Mouse (Mus musculus) lung, postnatal 0 days (tissue): ENCODE data around the gene Olfr329-ps. TPM values are rescaled to one million over a fixed set of nuclear protein-coding genes. Genes with fewer than 3 reads are reported as not detected.
A peak's percentile ranks its signal among the peaks of the same experiment; 100 is the strongest.

Source experiments
- ATAC-seq: fragments of 200-750 bp; cut with Nextera tagmentation; 2 replicates; pipeline ENCODE4 v1.8.0; 2017; ENCODE audit warnings: moderate library complexity
- DNase-seq: peaks from one replicate; pipeline ENCODE4 v3.0.0-alpha.2; 2016; ENCODE audit warnings: low spot score
- H3K27ac ChIP-seq: fragments of 300-500 bp; sonication (generic); 2 replicates; pipeline ENCODE4 v1.5.1; 2014; ENCODE audit warnings: antibody characterized with exemption, mild to moderate bottlenecking, low read length, mixed read lengths
- H3K27me3 ChIP-seq: fragments of 300-500 bp; sonication (generic); replicated peaks from 2 replicates; pipeline ENCODE4 v1.6.1; 2014; ENCODE audit warnings: low read length, mixed read lengths; ENCODE audit not compliant: insufficient read depth
- H3K36me3 ChIP-seq: fragments of 300-500 bp; sonication (generic); 2 replicates; pipeline ENCODE4 v1.6.1; 2014; ENCODE audit warnings: low read length, mixed read lengths; ENCODE audit not compliant: insufficient read depth
- H3K4me1 ChIP-seq: fragments of 300-500 bp; sonication (generic); 2 replicates; pipeline ENCODE4 v1.6.1; 2014; ENCODE audit warnings: antibody characterized with exemption, low read depth, low read length, mixed read lengths; ENCODE audit not compliant: insufficient read depth
- H3K4me2 ChIP-seq: fragments of 300-500 bp; sonication (generic); replicated peaks from 2 replicates; pipeline ENCODE4 v1.6.1; 2014; ENCODE audit warnings: low read depth, mild to moderate bottlenecking, low read length, moderate library complexity, mixed read lengths
- H3K4me3 ChIP-seq: fragments of 300-500 bp; sonication (generic); 2 replicates; pipeline ENCODE4 v1.5.1; 2014; ENCODE audit warnings: low read depth, low read length
- H3K9ac ChIP-seq: fragments of 300-500 bp; sonication (generic); replicated peaks from 2 replicates; pipeline ENCODE4 v1.6.1; 2014; ENCODE audit warnings: low read depth, mild to moderate bottlenecking
- H3K9me3 ChIP-seq: fragments of 300-500 bp; sonication (generic); 2 replicates; pipeline ENCODE4 v1.6.1; 2016; ENCODE audit warnings: low read length, mixed read lengths
- CTCF ChIP-seq: IDR thresholded peaks from 2 replicates; pipeline ENCODE4 v1.5.1; 2016; ENCODE audit warnings: antibody characterized with exemption, mild to moderate bottlenecking
- EP300 ChIP-seq: IDR thresholded peaks from 2 replicates; pipeline ENCODE4 v1.6.1; 2016; ENCODE audit warnings: antibody characterized with exemption, mild to moderate bottlenecking, control low read depth
- WGBS: fragments of 180-500 bp; shearing (Covaris S2); extraction: QIAGEN DNeasy Blood & Tissue Kit; methylation state at CpG from one replicate; pipeline ENCODE4 v1.1.7; 2014; 5-methylcytosine and 5-hydroxymethylcytosine counted together
- polyA plus RNA-seq: library from polyadenylated mRNA; unstranded; fragments of >200 nt; fragmentation: Nextera tagmentation; extraction: Ambion mirVana; gene quantifications from 2 replicates; pipeline ENCODE4 v1.2.1, GENCODE M21; 2015

Gene Olfr329-ps
- not detected in 2 replicates for polyA plus RNA-seq

DNA sequence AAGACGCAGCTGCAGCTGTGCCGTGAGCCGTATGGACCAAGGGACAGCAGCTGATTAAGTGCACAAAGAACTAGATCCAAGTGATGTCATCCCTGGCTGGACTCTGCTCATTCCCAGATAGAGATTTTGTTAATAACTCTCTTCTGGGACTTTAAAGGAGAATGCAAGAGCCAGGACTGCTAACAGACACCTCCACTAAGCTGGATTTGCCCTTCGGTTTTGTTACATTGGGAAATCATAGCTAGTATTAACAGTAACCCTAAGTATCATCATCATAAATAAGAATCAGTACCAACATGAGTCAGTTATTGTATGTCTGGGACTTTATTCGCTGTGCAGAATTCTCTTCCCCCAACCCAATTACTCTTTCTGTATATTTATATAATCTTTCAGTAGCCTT, at the start of gene Olfr329-ps:
Gene Olfr329-ps (minus strand): TSS at position 101 of the 400 bp plus-strand sequence.
- WGBS = 73% methylated on average over 5 of the region's 5 CpGs
- Histone ChIP-seq H3K27ac (no peak within 1 kb of the TSS), H3K36me3 (no peaks in the 10 kb centered on the region), H3K4me1 (no peaks in the 10 kb centered on the region), H3K9ac (no peak within 1 kb of the TSS), H3K4me3 (no peak within 1 kb of the TSS), H3K9me3 (no peaks in the 10 kb centered on the region), H3K4me2 (no peak within 1 kb of the TSS), H3K27me3 (no peaks in the 10 kb centered on the region)
- no peak for ATAC-seq
- TF ChIP-seq EP300 (no peak), CTCF (no peak)
- DNase-seq = no peak

DNA sequence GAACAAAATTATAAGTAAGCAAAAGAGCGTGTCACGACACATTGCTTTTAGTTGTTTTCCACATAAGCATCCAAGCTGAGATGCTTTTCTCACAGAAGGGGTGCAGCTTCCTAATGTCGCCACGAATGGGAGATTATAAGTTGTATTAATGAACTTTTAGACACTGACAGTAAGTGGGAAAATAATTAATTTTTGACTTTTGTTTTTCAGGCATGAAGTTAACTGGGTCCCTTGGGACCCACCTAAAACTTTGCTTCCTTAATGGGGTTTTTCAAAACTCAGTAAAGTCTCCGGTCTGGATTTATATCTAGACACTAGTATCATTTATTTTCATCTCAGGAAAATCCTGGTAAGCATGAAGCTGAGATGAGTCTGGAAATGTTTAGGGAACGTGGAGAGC, 48.6 kb upstream of the Olfr329-ps start, which contains the start of gene Olfr324:
Gene Olfr324 (plus strand): TSS at position 301 of the 400 bp plus-strand sequence.
- Histone ChIP-seq H3K4me2 (no peak within 1 kb of the TSS), H3K27ac (no peak within 1 kb of the TSS), H3K4me1 (no peaks in the 10 kb centered on the region), H3K27me3 (no peaks in the 10 kb centered on the region), H3K4me3 (no peak within 1 kb of the TSS), H3K9me3 (no peaks in the 10 kb centered on the region), H3K36me3 (no peaks in the 10 kb centered on the region), H3K9ac (no peak within 1 kb of the TSS)
- no peak for DNase-seq
- no peak for TF ChIP-seq EP300
- TF ChIP-seq CTCF = no peak
- 75% methylated on average over 6 of the region's 6 CpGs for WGBS
- no peak for ATAC-seq

DNA sequence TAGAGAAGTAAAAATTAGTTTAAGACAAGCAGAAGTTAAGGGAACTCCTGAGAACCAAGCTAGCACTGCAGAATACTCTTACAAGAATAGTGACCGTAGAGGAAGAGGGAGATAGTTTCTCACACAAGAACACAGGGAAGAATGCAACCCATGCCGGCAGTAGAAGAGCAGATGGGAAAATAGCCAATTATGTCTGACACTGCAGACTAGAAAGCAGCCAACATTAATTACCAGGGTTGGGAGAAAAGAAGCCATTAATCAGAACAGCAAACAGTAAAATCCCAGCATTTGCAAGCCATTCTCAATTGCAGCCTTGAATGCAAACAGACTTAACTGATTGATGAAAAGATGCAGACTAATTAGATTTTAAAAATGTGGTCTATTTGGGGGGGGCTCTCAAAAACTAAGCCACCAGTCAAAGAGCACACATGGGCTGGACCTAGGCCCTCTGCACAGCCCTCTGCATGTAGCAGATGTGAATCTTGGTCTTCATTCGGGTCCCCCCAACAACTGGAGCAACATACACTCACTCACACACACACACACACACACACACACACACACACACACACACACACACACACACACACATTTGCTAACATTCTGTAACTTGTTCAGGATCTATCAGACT, 42.5 kb upstream of the Olfr329-ps start:
- 61% methylated on average over 3 of the region's 3 CpGs for WGBS
- H3K4me1 ChIP-seq = no peaks in the 10 kb centered on the region
- TF ChIP-seq CTCF (no peak), EP300 (no peak)
- no peak overlapping the region for H3K4me2 ChIP-seq
- H3K9me3 ChIP-seq = no peaks in the 10 kb centered on the region
- H3K27me3 ChIP-seq = no peaks in the 10 kb centered on the region
- H3K36me3 ChIP-seq = no peaks in the 10 kb centered on the region
- no peak for ATAC-seq
- DNase-seq = no peak
- H3K4me3 ChIP-seq = no peak overlapping the region
- no peak overlapping the region for H3K9ac ChIP-seq
- H3K27ac ChIP-seq = no peak overlapping the region

DNA sequence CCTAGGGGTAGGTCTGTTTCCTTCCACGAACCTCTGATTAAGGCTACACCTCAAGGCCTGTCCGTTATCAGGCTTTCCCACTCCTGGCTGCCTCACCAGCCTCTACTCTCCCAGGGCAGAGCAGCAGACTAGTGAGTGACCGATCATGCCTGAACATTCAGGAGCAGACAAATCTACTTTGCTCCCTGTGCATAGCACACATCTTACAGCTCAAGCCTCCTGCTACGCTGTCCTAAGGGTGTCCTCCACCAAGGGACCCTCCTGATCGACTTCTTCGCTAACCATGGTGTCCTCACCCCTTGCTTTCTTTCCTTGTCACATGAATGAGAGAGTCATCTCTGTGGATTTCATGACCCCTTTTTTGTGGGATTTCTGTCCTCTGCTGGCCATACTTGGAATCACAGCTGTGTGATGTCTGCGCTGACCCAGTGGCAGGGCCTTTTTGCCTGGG, 41.7 kb upstream of the Olfr329-ps start:
- ATAC-seq (no peak), DNase-seq (no peak)
- Histone ChIP-seq H3K4me2 (no peak overlapping the region), H3K9me3 (no peaks in the 10 kb centered on the region), H3K4me1 (no peaks in the 10 kb centered on the region), H3K4me3 (no peak overlapping the region), H3K27ac (no peak overlapping the region), H3K9ac (no peak overlapping the region), H3K36me3 (no peaks in the 10 kb centered on the region), H3K27me3 (no peaks in the 10 kb centered on the region)
- no peak for TF ChIP-seq EP300
- TF ChIP-seq CTCF = peak; percentile 62
- 71% methylated on average over 7 of the region's 7 CpGs for WGBS

DNA sequence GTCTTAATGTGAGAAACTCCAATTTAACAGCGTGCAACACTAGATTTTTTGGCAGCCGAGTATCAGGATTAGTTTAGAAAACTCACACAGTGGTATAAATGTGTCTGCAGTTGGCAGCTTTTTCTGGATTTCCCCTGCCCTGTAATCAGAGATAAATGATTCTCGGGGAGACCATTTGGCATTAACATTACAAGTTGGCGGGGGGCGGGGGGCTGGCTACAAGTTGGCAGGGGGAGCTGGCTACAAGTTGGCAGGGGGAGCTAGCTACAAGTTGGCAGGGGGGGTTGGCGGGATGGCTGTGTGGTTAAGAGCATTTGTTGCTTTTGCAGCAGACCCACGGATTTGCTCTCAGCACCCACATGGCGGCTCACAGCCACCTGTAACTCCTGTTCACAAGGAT, 32.4 kb upstream of the Olfr329-ps start:
- no peak overlapping the region for H3K4me2 ChIP-seq
- H3K4me3 ChIP-seq = no peak overlapping the region
- WGBS = 72% methylated on average over 8 of the region's 8 CpGs
- no peaks in the 10 kb centered on the region for H3K36me3 ChIP-seq
- no peak for DNase-seq
- H3K27me3 ChIP-seq = no peaks in the 10 kb centered on the region
- no peaks in the 10 kb centered on the region for H3K9me3 ChIP-seq
- no peak for TF ChIP-seq CTCF
- no peak for TF ChIP-seq EP300
- H3K27ac ChIP-seq = no peak overlapping the region
- no peak overlapping the region for H3K9ac ChIP-seq
- ATAC-seq = no peak
- H3K4me1 ChIP-seq = no peaks in the 10 kb centered on the region

DNA sequence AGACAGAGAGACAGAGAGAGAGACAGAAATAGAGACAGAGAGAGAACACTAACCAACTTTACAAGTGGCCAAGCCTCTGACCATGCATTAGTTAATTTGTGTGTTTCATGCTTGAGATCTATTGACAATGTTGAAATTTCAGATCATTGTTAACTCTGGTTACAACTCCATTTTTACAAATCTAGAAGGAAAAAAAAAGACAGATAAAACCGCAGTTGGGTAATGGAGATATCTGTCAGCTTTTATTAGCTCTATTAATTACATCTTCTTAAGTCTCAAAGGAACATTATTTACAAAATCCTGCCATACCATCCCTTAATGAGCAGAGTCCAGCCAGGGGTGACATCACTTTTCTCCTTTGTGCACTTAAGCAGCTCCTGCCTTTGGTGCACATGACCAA, 31.2 kb upstream of the Olfr329-ps start, which contains the start of gene Olfr325:
Gene Olfr325 (plus strand): TSS at position 301 of the 400 bp plus-strand sequence.
- WGBS = 66% methylated on average over 1 of the region's 1 CpGs
- ATAC-seq = no peak
- Histone ChIP-seq H3K27me3 (no peaks in the 10 kb centered on the region), H3K27ac (no peak within 1 kb of the TSS), H3K4me3 (no peak within 1 kb of the TSS), H3K4me2 (no peak within 1 kb of the TSS), H3K36me3 (no peaks in the 10 kb centered on the region), H3K9ac (no peak within 1 kb of the TSS), H3K9me3 (no peaks in the 10 kb centered on the region), H3K4me1 (no peaks in the 10 kb centered on the region)
- no peak for DNase-seq
- TF ChIP-seq CTCF (no peak), EP300 (no peak)
